Mouse (Mus musculus) liver, embryonic 15.5 days (tissue): ENCODE data around the gene Pcp4l1. TPM values are rescaled to one million over a fixed set of nuclear protein-coding genes. Genes with fewer than 3 reads are reported as not detected.
A peak's percentile ranks its signal among the peaks of the same experiment; 100 is the strongest.

Experiments used
- ATAC-seq: fragments of 200-750 bp; cut with Nextera tagmentation; 2 replicates; pipeline ENCODE4 v1.8.0; 2017; ENCODE audit warnings: moderate number of reproducible peaks, mild to moderate bottlenecking, moderate library complexity; ENCODE audit not compliant: insufficient read depth
- H3K27ac ChIP-seq: fragments of 300-500 bp; sonication (generic); replicated peaks from 2 replicates; pipeline ENCODE4 v1.5.1; 2015; ENCODE audit warnings: mild to moderate bottlenecking, inconsistent platforms
- H3K27me3 ChIP-seq: fragments of 300-500 bp; sonication (generic); 2 replicates; pipeline ENCODE4 v1.6.1; 2015; ENCODE audit warnings: mild to moderate bottlenecking, inconsistent platforms
- H3K36me3 ChIP-seq: fragments of 300-500 bp; sonication (generic); replicated peaks from 2 replicates; pipeline ENCODE4 v1.6.1; 2015; ENCODE audit warnings: moderate library complexity, mild to moderate bottlenecking, inconsistent platforms
- H3K4me1 ChIP-seq: fragments of 300-500 bp; sonication (generic); replicated peaks from 2 replicates; pipeline ENCODE4 v1.6.1; 2015; ENCODE audit warnings: inconsistent platforms
- H3K4me2 ChIP-seq: fragments of 300-500 bp; sonication (generic); 2 replicates; pipeline ENCODE4 v1.6.1; 2015; ENCODE audit warnings: moderate library complexity, mild to moderate bottlenecking, inconsistent platforms
- H3K4me3 ChIP-seq: fragments of 300-500 bp; sonication (generic); replicated peaks from 2 replicates; pipeline ENCODE4 v1.5.1; 2015; ENCODE audit warnings: mild to moderate bottlenecking, inconsistent platforms
- H3K9ac ChIP-seq: fragments of 300-500 bp; sonication (generic); 2 replicates; pipeline ENCODE4 v1.6.1; 2015; ENCODE audit warnings: moderate library complexity, mild to moderate bottlenecking, inconsistent platforms
- H3K9me3 ChIP-seq: fragments of 300-500 bp; sonication (generic); replicated peaks from 2 replicates; pipeline ENCODE4 v1.6.1; 2016; ENCODE audit warnings: inconsistent platforms
- WGBS: fragments of 180-500 bp; shearing (Covaris S2); methylation state at CpG from one replicate; pipeline ENCODE4 v1.1.7; 2015; ENCODE audit warnings: mixed read lengths; ENCODE audit not compliant: insufficient replicate concordance; 5-methylcytosine and 5-hydroxymethylcytosine counted together
- polyA plus RNA-seq: library from polyadenylated mRNA; unstranded; fragments of >200 nt; fragmentation: Nextera tagmentation; extraction: Ambion mirVana; gene quantifications from 2 replicates; pipeline ENCODE4 v1.2.1, GENCODE M21; 2015

Pcp4l1 gene
- polyA plus RNA-seq, 1 experiment from 2014 or later: 1.7 TPM

DNA sequence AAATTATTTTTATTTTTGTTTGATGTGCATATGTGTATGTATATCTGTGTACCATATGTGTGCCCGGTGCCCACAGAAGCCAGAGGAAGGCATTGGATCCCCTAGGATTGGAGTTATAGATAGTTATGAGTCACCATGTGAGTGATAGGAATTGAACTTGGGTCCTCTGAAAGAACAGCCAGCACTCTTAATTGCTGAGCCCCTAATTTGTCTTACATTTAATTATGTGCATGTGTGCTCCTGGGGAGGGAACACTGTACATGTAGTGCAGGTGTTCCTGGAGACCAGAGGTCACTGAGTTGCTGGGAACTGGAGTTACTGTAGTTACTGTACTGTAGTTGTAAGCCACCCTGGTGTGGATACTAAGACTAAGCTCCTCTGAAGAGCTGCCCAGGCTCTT lies 4.7 kb upstream of the Pcp4l1 start:
- WGBS: 70% methylated on average over 1 of the region's 1 CpGs
- H3K36me3 ChIP-seq: no peaks in the 10 kb centered on the region
- H3K4me1 ChIP-seq: peaks cover 4% of the 10 kb centered on the region; the same call in 1 of the 2 replicates
- no peak overlapping the region for H3K4me3 ChIP-seq
- no peak for ATAC-seq
- H3K27ac ChIP-seq: no peak overlapping the region
- no peaks in the 10 kb centered on the region for H3K9me3 ChIP-seq
- H3K9ac ChIP-seq: no peak overlapping the region
- H3K27me3 ChIP-seq: peaks cover 35% of the 10 kb centered on the region
- H3K4me2 ChIP-seq: no peak overlapping the region

DNA sequence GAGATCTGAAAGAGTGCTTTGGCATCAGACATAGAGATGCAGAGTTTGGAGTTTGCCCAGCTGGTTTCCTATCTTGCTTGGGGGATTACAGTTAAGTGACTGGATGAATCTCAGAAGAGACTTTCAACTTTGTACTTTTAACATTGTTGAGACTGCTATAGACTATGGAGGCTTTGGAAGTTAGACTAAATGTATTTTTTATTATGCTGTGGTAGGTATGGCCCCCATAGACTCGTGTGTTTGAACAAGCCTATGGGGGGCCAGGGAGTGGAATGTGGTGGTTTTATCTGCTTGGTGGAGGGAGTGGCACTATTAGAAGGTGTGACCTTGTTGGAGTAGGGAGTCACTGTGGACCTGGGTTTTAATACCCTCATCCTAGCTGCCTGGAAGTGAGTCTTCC lies 3.5 kb upstream of the Pcp4l1 start:
- WGBS: 20% methylated on average over 1 of the region's 1 CpGs
- no peak overlapping the region for H3K4me3 ChIP-seq
- no peak overlapping the region for H3K9ac ChIP-seq
- peaks cover 48% of the 10 kb centered on the region for H3K27me3 ChIP-seq
- H3K36me3 ChIP-seq: no peaks in the 10 kb centered on the region
- no peak for ATAC-seq
- H3K4me1 ChIP-seq: peaks cover 7% of the 10 kb centered on the region; the same call in 1 of the 2 replicates
- H3K27ac ChIP-seq: no peak overlapping the region
- no peaks in the 10 kb centered on the region for H3K9me3 ChIP-seq
- no peak overlapping the region for H3K4me2 ChIP-seq

DNA sequence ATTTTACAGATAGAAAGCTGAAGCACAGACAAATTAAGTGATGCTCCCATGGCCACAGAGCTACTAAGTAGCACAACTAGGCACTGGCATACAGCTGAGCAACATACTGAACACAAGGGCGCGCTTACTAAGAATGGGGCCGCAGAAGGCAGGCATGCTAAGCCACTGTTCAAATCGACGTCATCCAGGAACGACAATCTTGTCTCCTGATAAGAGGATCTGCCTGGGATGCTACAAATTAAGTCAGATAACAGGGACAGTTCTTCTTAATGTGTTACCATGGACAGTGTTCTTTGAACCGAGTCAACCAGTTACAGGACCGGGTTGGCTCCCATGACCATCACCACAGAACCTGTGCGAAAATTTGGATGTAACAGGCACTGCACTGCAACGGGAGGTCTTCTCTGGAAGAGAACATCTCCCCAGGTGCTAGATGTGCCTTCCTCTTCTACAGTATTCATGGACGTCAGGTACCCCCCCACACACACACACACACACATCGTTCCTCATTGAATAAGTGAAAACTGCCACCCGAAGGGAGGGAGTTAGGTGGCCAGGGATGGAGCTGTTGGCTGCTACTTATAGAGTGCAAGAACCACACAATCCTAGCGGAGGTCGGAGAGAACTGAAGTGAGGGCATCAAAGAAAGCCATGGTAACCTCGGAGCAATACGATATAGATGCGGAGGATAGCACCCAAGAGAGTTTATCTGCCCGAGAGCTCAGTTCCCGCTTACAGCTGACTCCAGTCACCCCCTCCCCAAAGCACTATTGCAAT lies 834 bp downstream of the Pcp4l1 start:
- WGBS: 6% methylated on average over 20 of the region's 20 CpGs
- Histone ChIP-seq H3K9ac (no peak overlapping the region), H3K4me1 (peaks cover 7% of the 10 kb centered on the region; the same call in 1 of the 2 replicates), H3K27me3 (peaks cover 89% of the 10 kb centered on the region), H3K9me3 (no peaks in the 10 kb centered on the region), H3K27ac (no peak overlapping the region), H3K4me2 (peak overlapping the region; percentile 72), H3K36me3 (no peaks in the 10 kb centered on the region), H3K4me3 (peak overlapping the region; percentile 48)
- ATAC-seq: no peak

DNA sequence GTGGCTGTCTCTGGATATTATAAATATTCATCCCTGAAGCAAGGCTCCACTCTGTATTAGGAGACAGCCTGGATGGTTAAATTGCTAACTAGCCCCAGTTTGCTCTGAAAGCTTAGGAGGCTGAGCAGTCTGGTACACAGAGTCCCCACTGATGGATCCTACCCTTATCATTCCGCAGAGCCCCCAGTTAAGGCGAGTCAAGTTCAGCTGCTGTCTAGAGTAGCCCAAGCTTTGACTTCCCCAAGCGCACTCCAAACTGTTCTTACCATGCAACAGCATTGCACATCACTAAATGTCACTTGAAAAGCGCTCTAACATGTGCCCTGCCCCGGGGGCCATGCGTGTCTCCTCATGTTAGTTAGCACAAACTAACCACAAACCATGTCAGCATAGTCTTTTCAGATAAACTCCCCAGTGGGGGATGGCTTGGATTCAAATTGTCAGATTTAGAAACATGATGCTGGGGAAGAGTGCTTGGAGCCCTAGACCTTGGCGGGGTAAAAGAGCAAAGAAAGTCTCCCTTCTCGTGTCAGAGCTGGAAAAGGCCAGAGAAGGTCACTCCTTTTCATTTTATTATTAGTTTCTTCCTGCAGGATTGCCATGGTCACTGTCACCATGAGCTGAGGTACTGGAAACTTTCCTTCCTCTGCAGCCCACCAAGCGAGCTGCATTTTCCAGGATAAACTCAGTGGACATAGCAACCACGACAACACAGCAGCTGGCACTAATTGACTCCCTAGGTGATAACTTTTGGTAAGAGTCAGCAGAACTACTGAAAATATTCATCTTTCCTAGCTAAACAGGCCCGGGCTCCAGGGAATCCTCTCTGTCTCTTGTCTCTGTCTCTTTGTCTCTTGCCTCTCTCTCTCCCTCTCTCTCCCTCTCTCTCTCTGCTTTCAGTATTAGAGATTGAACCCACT lies 1.9 kb downstream of the Pcp4l1 start:
- H3K4me1 ChIP-seq: peaks cover 14% of the 10 kb centered on the region
- peaks cover 87% of the 10 kb centered on the region for H3K27me3 ChIP-seq
- H3K9me3 ChIP-seq: no peaks in the 10 kb centered on the region
- no peak for ATAC-seq
- no peak overlapping the region for H3K27ac ChIP-seq
- 20% methylated on average over 11 of the region's 11 CpGs for WGBS
- no peaks in the 10 kb centered on the region for H3K36me3 ChIP-seq
- no peak overlapping the region for H3K4me3 ChIP-seq
- no peak overlapping the region for H3K4me2 ChIP-seq
- H3K9ac ChIP-seq: no peak overlapping the region

DNA sequence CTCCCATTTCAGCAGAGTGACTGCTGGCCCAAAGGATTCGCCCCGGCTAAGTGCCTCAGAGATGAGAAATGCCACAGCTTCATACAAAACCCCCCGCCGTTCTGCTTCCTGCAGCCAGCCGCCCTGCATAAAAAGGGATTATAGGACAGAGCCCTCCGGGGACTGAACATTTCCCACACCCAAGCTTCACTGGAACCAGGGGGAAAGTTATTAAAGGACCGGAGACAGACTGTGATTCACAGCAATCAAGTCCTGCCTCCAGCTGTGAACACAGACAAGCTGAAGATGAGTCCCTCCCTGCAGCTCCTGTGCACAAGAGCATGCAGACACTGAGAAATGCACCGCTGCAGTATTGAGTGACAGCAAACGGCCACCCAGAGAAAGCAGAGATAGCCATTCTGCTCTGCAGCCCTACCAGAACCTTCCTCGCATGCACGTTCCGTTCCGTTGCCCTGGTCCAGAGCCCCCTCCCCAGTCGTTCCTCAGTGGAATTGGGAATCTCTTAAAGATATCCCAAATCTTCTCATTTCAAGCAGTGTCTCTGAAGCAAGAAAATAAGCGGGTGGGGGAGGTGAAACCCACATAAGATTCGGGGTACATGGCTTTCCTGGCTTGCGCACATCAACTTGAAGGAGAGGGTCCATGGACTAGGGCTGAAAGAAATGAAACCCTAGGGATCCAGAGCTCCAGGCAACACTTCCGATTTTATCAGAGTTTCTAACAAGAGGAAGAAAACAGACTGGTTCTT lies 2.8 kb downstream of the Pcp4l1 start:
- no peaks in the 10 kb centered on the region for H3K36me3 ChIP-seq
- no peak overlapping the region for H3K4me3 ChIP-seq
- peaks cover 15% of the 10 kb centered on the region for H3K4me1 ChIP-seq
- no peak for ATAC-seq
- WGBS: 10% methylated on average over 18 of the region's 18 CpGs
- peaks cover 78% of the 10 kb centered on the region for H3K27me3 ChIP-seq
- H3K9me3 ChIP-seq: no peaks in the 10 kb centered on the region
- H3K9ac ChIP-seq: no peak overlapping the region
- H3K27ac ChIP-seq: no peak overlapping the region
- H3K4me2 ChIP-seq: no peak overlapping the region

DNA sequence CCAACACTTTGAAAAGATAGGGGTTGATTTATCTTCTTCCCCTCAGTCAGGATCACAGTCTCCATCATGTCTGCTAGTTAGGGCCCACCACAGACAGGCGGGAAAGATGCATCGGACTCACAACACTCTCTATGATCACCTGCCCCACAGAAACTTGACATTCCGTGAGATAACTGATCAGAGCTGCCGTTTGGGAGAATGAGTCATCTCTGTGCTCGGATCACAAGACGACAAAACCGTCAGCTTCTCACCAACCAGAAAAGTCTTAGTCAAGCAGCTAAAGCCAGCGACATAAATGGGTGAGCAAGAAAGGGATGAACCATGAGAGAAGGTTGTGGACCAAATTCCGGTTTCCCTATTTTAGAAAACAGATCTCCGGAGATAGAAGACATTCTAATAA lies 3.8 kb downstream of the Pcp4l1 start:
- H3K27me3 ChIP-seq: peaks cover 69% of the 10 kb centered on the region
- H3K4me3 ChIP-seq: no peak overlapping the region
- no peaks in the 10 kb centered on the region for H3K9me3 ChIP-seq
- H3K27ac ChIP-seq: no peak overlapping the region
- H3K4me2 ChIP-seq: no peak overlapping the region
- no peaks in the 10 kb centered on the region for H3K36me3 ChIP-seq
- no peak for ATAC-seq
- 45% methylated on average over 10 of the region's 10 CpGs for WGBS
- H3K4me1 ChIP-seq: peaks cover 15% of the 10 kb centered on the region
- no peak overlapping the region for H3K9ac ChIP-seq

DNA sequence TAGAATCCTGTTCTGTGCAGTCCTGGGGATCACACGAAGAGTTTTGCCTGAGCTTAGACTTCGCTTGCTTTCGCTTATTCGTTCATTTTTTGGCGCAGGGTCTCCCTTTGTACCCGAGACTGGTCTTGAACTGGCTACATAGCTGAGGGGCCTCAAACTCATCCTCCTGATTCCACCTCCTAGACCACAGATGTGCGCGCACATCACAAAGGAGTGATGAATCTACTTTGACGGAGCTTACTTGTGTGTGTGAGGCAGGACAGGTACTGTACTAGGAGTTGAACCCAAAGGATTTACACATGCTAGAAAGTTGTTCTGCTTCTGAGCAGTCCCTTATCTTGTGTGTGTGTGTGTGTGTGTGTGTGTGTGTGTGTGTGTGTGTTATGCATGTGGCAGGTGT lies 5.2 kb downstream of the Pcp4l1 start:
- Histone ChIP-seq H3K27ac (no peak overlapping the region), H3K9ac (no peak overlapping the region), H3K4me2 (no peak overlapping the region), H3K27me3 (peaks cover 55% of the 10 kb centered on the region), H3K9me3 (no peaks in the 10 kb centered on the region), H3K36me3 (no peaks in the 10 kb centered on the region), H3K4me1 (peaks cover 11% of the 10 kb centered on the region), H3K4me3 (no peak overlapping the region)
- 81% methylated on average over 9 of the region's 9 CpGs for WGBS
- no peak for ATAC-seq

DNA sequence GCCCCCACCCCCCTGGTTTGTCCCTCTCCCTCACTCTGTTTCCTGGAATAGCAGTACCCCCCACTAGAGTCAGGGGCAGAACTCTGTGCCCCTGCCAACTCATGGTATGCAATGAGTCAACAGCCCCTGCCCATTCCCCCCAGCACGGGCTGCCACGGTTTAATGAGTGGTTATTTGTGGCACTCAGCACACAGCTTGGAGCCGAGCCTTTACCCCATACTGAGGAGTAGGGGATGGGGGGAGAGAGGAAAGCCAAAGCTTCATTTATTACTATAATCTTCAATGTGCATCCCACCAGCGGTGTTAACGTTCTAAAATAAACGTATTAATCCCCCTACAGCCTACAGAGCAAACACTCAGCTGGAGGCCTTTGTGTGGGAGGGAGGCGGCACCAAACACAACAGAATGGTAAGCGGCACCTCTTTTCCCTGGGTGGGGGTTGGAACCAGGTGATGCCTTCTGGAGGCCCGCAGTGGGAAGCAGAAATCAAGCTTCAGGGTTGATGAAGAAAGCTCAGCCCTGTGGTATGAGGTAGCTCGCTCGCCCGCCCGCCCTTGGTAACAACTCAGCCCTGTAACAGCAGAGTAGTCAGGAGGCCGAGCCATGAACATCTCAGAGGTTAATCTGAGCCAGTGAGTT lies 6.5 kb downstream of the Pcp4l1 start:
- Histone ChIP-seq H3K9me3 (no peaks in the 10 kb centered on the region), H3K36me3 (no peaks in the 10 kb centered on the region), H3K4me2 (no peak overlapping the region), H3K27me3 (peaks cover 50% of the 10 kb centered on the region), H3K27ac (no peak overlapping the region), H3K4me3 (no peak overlapping the region), H3K4me1 (peaks cover 8% of the 10 kb centered on the region), H3K9ac (no peak overlapping the region)
- WGBS: 60% methylated on average over 14 of the region's 14 CpGs
- no peak for ATAC-seq

DNA sequence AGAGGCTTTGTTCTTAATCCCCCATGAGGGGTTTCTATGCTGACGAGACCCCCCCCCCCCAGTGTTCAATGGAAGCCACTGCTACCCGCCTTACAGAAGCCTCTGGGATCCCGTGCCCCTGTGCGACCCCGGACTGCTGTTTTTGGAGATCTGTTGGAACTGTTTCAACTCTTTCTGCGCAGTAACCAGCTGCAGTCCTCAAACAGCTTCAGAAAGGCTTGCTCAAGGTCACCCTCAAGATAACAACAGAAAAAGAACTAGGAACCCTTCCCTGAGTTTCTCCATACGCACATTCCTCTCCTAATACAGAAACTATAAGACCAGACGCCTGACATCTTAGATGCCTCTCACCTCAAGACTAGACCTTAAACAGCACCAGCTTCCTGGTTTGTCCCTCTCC lies 7.0 kb downstream of the Pcp4l1 start:
- peaks cover 8% of the 10 kb centered on the region for H3K4me1 ChIP-seq
- H3K27ac ChIP-seq: no peak overlapping the region
- peaks cover 44% of the 10 kb centered on the region for H3K27me3 ChIP-seq
- no peak overlapping the region for H3K4me3 ChIP-seq
- H3K36me3 ChIP-seq: no peaks in the 10 kb centered on the region
- H3K4me2 ChIP-seq: no peak overlapping the region
- no peaks in the 10 kb centered on the region for H3K9me3 ChIP-seq
- WGBS: 51% methylated on average over 8 of the region's 8 CpGs
- ATAC-seq: no peak
- H3K9ac ChIP-seq: no peak overlapping the region

DNA sequence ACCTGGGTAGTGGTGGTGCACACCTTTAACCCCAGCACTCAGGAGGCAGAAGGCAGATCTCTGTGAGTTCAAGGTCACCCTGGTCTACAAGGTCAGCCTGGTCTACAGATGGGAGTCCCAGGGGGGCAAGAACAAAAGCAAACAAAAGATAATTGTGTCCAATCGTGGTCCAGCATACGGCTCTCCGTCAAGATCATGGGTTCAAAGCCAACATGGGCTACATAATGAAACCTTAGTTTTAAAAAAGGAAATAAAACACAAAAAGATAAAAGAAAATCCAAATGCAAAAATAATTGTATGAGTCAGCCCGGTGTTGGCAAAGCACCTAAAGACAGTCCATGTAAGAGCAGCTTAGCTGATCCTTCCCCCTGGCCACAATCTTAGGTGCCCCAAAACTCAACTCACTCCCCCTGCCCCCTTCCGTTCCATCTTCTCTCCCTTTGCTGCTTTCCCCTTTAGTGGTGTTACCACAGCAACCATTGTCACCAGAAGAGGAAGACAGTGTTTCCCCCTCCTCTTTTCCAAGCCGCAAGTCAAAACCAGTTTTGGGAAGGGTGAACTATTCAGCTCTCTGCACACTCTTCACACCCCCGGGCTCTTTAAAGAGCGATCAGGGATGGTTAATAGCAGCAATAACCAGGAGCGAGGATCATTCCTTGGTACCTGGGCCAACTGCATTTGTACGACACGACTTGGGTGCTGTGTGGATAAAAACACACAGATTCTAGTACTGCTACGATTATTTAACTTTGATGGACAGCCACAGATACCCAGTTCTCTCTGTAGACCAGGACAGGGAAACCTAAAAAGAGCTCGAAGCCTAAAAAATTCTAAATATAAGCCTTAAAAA lies 8.0 kb downstream of the Pcp4l1 start:
- ATAC-seq: no peak
- no peak overlapping the region for H3K9ac ChIP-seq
- H3K27ac ChIP-seq: no peak overlapping the region
- peaks cover 35% of the 10 kb centered on the region for H3K27me3 ChIP-seq
- no peaks in the 10 kb centered on the region for H3K9me3 ChIP-seq
- no peak overlapping the region for H3K4me2 ChIP-seq
- H3K36me3 ChIP-seq: no peaks in the 10 kb centered on the region
- WGBS: 34% methylated on average over 13 of the region's 13 CpGs
- H3K4me3 ChIP-seq: no peak overlapping the region
- H3K4me1 ChIP-seq: peaks cover 12% of the 10 kb centered on the region
